Mouse (Mus musculus) A20 (cell line): ENCODE measurements around the gene Sp7.

Source experiments
- DNase-seq: peaks from one replicate; pipeline ENCODE4 v3.0.0-alpha.2; 2011; ENCODE audit warnings: low read depth, low spot score

The Sp7 gene

DNA sequence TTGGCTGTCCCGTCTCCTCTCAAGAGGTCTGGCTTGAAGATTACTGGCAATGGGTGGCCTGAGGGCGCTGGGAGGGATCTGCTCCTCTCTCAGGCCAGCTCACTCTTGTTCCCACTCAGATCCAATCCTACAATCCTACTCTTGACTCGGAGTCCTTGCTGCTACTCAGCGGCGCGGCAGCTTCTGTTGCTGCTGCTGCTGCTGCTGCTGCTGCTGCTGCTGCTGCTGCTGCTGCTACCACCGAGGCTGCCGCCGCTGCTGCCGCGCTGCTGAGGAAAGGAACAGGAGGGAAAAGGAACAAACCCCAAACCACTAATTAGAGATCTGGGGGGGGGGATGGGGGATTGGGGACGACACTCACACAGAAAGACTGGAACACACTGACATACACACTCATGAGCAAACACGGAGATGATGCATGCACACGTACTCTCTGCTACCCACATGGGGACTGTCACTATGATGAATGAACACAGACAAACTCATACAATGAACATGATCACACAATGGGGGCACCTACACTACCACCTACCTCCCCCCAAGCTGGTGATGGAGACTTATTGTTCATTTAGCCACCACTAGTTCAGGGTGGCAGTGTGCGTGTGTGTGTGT lies at the start of gene Sp7:
Gene Sp7 (minus strand): TSS at position 450 of the 612 bp plus-strand sequence.
- no peak for DNase-seq

DNA sequence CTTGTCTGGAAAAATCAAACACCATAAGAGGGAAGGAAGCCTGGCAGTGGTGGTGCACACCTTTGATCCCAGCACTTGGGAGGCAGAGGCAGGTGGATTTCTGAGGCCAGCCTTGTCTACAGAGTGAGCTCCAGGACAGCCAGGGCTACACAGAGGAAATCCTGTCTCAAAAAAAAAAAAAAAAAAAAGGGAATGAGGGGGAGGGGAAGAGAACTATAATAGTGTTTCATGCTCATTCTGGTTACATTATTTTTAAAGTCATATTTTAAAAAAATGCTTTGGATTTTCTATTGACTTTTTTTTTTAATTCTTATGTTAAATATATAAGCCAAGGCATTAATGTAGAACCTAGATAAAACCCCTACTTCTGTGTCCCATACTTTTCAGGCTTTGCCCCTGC lies 46.7 kb upstream of the Sp7 start:
- DNase-seq = no peak

DNA sequence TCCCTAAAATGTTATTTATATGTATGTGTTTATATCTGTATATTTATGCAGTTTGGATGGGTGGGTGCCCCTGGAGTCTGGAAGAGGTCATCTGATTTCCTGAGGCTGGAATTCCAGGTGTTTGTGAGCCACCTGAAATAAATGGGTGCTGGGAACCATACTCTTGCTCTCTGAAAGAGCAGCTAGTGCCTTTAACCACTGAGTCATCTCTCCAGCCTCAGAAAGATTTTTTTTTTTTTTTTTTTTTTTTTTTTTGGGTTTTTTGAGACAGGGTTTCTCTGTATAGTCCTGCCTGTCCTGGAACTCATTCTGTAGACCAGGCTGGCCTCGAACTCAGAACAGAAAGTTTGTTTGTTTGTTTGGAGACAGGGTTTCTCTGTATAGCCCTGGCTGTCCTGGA lies 44.1 kb upstream of the Sp7 start:
- DNase-seq = no peak

DNA sequence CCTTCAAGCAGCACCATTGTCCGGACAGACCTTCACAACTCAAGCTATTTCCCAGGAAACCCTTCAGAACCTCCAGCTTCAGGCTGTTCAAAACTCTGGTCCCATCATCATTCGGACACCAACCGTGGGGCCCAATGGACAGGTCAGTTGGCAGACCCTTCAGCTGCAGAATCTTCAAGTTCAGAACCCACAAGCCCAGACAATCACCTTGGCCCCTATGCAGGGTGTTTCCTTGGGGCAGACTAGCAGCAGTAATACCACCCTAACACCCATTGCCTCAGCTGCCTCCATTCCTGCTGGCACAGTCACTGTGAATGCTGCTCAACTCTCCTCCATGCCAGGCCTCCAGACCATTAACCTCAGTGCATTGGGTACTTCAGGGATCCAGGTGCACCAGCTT lies 42.3 kb upstream of the Sp7 start:
- no peak for DNase-seq

DNA sequence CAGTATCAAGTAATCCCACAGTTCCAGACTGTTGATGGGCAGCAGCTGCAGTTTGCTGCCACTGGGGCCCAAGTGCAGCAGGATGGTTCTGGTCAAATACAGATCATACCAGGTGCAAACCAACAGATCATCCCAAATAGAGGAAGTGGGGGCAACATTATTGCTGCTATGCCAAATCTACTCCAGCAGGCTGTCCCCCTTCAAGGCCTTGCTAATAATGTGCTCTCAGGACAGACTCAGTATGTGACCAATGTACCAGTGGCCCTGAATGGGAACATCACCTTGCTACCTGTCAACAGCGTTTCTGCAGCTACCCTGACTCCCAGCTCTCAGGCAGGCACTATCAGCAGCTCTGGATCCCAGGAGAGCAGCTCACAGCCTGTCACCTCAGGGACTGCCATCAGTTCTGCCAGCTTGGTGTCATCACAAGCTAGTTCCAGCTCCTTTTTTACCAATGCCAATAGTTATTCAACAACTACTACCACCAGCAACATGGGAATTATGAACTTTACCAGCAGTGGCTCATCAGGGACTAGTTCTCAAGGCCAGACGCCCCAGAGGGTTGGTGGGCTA lies 41.7 kb upstream of the Sp7 start:
- peak; percentile 42 for DNase-seq

DNA sequence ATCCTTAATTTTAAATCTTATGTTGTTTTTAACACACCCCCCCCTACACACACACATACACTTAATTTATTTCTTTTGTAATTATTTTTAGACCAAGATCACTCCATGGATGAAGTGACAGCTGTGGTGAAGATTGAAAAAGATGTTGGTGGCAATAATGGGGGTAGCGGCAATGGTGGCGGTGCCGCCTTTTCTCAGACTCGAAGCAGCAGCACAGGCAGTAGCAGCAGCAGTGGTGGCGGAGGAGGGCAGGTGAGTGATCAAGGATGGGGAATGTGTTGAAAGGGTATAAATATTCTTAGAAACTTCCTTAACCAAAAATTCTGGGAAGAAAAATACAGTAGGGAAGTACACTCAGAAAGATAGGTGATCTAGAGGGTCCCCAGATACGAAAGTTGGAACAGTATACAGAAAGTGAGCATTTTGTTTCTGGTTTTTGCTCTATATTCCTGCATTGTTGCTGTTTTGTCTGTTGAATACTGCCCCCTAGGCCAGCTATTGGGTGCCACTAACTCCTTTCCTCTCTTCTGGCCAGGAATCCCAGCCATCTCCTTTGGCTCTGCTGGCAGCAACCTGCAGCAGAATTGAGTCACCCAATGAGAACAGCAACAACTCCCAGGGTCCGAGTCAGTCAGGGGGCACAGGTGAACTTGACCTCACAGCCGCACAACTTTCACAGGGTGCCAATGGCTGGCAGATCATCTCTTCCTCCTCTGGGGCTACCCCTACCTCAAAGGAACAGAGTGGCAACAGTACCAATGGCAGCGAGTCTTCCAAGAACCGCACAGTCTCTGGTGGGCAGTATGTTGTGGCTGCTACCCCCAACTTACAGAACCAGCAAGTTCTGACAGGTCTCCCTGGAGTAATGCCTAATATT lies 40.9 kb upstream of the Sp7 start:
- DNase-seq = no peak

DNA sequence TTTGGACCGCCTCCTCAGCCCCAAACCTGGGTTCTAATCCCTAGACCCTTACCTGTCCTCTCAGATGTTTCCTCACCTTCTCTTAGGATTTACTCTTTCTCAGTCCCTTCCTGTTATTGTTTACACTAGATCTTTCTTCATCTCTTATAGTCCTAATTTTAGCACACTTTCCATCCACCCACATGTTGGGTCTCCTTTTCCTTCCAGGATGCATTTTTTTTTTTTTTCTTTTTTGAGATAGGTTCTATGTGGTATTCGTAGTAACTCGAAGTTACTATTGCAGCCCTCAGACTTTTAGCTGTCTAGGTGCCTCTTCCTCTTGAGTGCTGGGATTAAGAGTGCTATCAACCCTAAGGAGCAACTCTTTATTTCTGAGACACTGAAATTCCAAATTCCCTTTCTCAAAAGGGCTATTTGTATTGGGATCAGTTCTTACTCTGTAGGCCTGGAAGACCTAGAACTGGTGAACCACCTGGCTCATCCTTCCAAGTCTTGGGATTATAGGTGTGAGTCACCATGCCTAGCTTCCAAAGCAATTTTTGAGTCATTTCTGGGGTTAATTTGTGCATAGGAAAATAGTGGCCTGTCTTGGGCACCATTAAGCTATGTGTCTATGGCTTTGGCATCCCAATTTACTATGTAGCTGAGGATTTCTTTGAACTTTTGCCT lies 40.1 kb upstream of the Sp7 start:
- no peak for DNase-seq

DNA sequence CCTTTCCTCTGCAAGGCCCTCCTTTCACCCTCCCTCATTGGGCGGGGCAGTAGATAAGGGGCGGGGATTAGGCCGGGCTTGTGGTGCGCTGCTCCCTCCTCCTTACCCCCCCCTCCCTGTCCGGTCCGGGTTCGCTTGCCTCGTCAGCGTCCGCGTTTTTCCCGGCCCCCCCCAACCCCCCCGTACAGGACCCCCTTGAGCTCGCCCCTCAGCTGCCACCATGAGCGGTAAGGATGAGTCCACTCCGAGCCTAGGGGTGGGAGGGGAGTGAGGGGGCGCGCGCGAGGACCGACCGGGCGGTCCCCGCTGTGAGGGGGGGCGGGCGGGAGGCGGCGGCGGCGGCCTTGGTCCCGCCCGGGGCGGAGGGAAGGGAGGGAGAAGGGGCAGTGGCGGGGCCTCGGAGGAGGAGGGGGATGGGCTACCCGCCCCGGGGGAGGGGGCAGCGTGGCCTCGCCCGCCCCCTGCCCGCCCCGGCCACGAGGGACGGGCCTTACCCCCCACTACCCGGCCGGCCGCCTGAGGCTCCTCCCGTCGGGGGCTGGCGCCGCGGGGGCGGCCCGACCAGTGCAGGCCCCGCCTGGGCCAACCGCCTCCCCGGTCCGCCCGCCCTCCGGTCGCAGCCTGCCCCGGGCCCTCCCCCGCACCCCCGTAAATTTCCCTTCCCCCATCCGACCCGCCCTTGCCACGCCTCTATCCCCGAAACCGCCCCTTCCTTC lies 39.4 kb upstream of the Sp7 start:
- peak; percentile 91 for DNase-seq

DNA sequence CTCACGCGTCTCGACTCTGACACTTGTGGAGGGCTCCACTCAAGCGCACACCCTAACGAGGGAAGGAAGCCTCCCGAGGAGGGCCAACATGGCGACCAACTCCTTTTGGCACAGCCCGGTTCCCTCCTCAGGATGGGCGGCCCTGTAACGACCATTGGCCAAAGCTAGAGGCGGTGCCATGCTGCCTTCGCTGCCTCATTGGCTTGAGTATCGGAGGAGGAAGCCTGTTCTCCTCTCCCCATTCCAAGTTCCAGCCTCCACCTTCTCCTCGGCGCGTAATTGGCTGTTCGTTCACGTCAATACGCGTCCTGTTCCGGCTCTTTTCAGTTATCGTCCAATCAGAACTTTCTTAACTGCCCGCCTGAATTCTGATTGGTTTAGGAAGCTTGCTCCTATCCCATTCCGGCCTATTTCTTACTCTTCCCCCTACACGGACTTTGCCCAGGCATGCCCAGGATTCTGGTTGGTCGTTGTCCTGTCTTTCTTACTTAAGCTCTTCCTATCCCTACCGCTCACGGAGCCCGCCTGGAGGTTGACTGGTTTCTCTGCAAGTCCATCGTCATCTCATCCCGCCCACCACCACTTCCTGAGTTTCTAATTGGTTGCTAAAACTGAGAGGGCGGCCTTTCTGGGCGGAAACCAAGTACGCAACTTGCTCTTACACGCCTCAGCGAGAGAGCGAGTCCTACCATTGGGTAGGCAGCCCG lies 38.7 kb upstream of the Sp7 start, which contains the start of gene Sp1:
Gene Sp1 (plus strand): TSS at position 655 of the 707 bp plus-strand sequence.
- DNase-seq = peak; percentile 100

DNA sequence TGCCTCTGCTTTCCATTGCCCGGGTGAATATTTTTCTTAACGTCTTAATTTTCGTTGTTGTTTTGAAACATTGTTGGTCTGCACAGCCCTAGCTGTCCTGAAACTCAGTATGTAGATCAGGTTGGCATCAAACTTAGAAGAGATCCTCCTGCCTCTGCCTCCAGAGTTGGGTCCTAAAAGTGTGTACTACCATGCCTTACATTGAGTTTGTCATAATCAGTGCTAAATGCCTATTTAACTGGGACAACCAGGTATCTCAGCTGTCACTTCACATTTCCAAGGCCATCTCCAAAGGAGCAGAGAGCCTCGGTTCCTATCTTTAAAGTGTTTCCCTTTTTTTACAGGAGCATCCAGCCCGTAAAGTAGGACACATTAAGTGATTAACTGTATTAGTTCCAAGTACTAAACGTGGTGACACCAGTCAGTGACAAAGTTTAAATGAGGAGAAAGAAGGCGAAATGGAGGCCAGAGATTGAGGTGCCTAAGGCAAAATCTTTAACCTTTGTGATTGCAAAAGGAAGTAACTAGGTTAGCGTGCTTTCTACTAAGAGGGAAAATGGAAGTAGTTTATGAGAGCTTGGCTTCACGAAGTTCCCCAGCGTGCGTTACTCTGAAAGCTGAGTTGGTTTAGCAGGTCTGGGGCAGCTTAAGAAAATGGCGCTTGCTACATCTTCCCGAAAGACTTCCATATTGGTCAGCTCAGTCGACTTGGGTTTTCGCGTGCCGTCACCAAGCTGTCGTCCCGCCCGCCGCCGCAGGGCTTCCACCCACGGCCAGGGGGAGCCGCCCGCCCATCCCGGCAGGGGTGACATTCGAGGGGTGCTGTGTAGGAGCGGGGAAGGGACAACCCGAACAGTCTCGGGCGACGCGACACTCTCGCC lies 37.9 kb upstream of the Sp7 start:
- no peak for DNase-seq

DNA sequence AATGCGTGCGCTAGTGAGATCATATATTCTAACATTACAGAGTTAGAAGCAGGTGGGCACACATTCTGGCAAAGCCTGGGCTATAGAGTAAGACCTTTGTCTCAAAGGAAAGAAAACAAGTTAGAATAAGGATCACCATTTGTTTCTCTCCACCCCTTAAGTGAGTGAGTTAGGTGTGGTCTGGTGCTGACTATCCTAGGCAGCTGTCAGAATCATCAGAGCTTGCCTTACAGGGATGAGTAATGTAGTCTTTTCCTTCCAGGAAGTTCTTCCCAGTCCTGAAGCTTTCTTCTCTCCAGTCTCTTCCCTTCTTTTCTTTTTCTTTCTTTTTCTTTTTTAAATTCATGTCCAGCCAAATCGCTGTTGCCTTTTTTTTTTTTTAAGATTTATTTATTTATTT lies 35.2 kb upstream of the Sp7 start:
- DNase-seq = no peak

DNA sequence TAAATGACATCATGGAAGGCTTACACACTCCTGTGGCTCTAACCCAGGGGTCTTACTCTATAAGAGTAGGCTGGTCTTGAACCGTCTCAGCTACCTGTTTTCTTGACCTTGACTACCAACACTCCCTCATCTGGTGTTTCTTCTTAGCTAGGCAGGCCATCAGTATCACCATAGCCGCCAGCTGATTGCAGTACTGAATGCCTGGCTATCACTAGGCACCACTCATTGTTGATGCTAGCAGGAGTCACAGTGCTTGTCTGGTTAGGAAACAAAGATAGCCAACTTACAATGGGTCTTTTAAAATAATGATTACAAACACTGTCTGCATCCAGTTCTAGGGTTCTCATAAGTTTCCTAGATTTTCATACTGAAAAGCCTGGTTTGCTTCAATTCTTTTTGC lies 34.3 kb upstream of the Sp7 start:
- no peak for DNase-seq

DNA sequence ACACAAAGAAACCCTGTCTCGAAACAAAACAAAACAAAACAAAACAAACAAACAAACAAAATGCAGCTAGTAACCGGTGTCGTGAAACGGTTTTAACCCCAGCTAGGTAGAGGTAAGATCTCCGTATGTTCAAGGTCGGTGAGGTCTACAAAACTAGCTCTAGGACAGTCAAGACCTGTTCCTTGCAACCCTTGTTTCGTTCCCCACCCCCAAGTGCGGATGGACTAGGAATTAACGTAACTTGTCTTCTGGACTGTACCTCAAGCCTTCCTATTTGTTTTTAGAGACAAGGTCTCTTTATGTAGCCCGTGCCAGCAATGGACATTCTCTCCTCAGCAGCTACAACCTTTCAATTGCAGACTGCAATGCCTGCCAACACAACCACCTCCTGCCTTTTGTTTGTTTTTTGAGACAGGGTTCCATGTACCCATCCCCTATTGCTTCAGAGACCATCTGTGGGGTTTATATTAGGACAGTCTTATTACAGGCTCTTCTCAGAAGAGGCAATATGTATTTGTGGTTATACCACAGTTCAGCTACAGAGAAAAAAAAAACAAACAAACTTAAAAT lies 33.6 kb upstream of the Sp7 start:
- DNase-seq = peak; percentile 36

DNA sequence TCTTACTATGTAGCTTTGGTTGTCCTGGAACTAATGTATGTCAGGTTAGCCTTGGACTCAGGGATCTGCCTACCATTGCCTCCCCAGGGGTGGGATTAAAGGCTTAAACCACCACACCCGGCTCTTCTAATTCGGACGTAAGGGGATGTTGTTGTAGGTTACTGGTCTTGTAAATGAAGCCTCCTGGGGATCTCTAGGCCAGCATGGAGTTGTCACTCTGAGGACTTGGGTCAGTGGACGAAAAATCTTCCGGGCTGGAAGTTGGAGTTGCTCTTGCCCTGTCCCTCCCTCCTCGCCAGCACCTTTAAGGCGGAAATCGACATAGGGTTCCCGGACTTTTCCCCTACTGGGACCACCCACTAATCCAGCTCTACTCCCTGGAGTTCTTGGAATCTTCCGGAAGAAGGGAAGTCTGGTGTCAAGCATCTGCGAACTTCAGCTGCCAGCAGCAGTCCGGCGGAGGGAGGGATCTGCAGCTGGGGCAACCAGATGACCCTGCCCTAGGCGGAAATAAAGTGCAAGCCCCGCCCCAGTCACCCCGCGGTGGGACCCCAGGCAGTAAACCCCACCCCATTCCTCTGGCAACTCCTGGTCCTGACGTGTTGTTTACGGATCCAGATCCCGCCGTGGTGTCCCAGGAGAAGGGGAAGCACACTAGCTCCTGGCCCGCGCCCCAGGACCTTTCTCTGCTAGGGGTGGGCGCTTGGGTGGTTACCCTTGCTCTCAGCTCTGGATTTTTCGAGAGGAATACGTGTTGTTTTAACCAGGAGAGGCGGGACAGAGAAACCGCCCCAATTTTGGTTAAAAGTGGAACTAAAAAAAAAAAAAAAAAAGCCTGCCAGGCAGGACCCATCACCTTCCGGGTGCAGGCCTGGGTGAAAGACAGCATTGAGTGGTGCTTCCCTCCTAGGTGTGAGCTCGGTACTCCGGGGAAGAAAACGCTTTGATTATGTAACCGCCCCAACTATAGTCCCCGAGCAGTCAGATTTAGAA lies 32.5 kb upstream of the Sp7 start:
- peak; percentile 91 for DNase-seq

DNA sequence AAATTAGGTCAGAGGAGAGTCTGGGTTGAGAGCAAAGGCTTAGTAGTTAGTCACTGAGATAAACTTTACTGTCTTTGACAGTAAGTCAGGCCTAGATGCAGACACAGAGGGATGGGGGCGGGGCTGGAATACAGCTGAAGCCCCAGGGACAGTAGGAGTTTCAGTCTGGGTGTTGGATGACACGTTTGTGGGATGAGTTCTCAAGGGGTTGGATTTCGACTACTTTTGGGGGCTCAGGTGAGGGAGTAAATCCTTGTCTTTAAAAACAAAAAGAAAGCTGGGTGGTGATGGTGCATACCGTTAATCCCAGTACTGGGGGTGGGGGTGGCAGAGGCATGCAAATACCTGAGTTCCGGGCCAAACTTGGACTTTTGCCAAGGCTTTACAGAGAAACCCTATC lies 31.6 kb upstream of the Sp7 start:
- DNase-seq = peak; percentile 69

DNA sequence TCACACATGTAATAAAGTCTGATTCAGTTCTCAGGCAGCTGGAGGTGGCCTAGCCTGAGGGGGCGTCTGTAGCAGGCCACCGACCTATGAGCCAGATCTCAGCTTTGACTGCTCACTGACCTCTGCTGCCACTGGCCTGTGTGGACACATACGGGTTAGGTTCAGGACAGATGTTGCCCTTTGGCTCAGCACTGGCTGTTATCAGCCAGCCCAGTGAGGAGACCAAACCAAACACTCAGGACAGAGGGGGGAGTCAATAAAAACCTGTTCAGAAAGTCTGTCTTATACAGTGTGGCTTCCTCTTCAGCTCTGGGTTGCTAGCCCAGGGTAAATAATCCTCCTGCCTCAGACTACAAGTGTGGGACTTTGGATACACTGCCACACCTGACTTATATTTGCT lies 28.1 kb upstream of the Sp7 start:
- no peak for DNase-seq

DNA sequence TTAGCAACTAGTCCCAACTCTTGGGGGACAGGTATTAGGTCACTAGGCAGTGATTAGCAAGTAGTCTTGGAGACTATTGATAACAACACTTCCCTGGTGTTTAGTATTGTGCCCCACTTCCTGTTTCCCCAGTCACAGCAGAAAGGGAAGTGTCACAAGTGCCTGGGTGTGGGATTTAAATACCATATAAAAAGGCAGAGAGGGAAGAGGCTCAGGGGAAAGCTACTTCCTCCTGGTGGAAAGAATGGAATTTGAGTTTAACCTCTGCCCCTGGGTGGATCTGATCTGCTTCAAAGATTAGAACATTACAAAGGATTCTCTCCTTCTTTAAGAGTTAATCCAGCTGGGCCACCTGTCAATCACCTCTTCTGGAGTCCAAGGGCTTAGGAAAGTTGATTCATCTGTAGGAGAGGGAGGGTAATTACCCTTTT lies 26.6 kb upstream of the Sp7 start:
- peak; percentile 36 for DNase-seq

DNA sequence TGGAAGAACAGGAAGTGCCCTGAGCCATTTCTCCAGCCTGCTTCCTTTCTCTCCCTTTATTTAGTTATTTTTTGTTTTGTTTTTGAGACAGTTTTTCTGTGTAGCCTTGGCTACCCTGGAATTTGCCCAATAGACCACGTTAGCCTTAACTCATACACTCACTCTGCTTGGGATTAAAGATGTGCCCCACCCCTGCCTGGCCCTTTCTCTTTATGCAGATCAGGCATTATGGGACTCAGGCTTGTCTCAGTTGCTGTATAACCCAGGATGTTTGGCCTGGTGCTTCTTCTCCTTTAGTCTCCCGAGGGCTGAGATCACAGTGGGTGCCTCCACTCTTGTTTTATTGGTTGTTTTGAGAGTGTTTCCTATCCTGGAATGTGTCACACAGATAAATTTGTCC lies 25.5 kb upstream of the Sp7 start:
- DNase-seq = no peak
